Comparison of ENCODE assay signal across 10 mouse cellular contexts in genomic region chr4:127988526-127989180, GRCm38 (mm10). TPM values are rescaled to one million over a fixed set of nuclear protein-coding genes. Genes with fewer than 3 reads are reported as not detected.
DNase-seq lines count a peak whose midpoint lies in the region; ATAC-seq lines count a peak whose summit lies in the region.
"Had no signal": no experiment of that assay in that cellular context is flagged by ENCODE, and none has a peak within 500 bp of the region (broad histone marks: within the 10 kb centered on the region; RNA-seq: fewer than 3 reads in every experiment).

No protein-coding gene starts in this region.

- H3K36me3 ChIP-seq in liver, embryonic 11.5 days (ENCODE audit: control insufficient read depth, insufficient read depth, low read length), result no peaks in the 10 kb centered on the region
- H3K36me3 ChIP-seq in hindbrain, embryonic 14.5 days (replicated peaks; ENCODE audit: control insufficient read depth, insufficient read depth), result no peaks in the 10 kb centered on the region
- H3K36me3 ChIP-seq in neural tube, embryonic 14.5 days (ENCODE audit: control insufficient read depth, insufficient read depth, low read length), result no peaks in the 10 kb centered on the region

- H3K9ac ChIP-seq in liver, embryonic 11.5 days (ENCODE audit: low read depth, low read length), result no peak overlapping the region
- H3K9ac ChIP-seq in hindbrain, embryonic 14.5 days, result peak overlapping the region; percentile 93
- peak overlapping the region; percentile 78 for H3K9ac ChIP-seq in neural tube, embryonic 14.5 days (replicated peaks; ENCODE audit: low read depth, low read length)

- peaks cover 60% of the 10 kb centered on the region for H3K27me3 ChIP-seq in liver, embryonic 11.5 days (replicated peaks; ENCODE audit: control insufficient read depth, insufficient read depth, low read length)
- peaks cover 8% of the 10 kb centered on the region; the same call in 1 of the 2 replicates for H3K27me3 ChIP-seq in hindbrain, embryonic 14.5 days (ENCODE audit: control insufficient read depth, insufficient read depth, low read length)
- no peaks in the 10 kb centered on the region for H3K27me3 ChIP-seq in neural tube, embryonic 14.5 days (ENCODE audit: control insufficient read depth, insufficient read depth, low read length)

- H3K27ac ChIP-seq in liver, embryonic 11.5 days (ENCODE audit: low read depth, low read length), result no peak overlapping the region
- H3K27ac ChIP-seq in hindbrain, embryonic 14.5 days, result peak overlapping the region; percentile 88
- H3K27ac ChIP-seq in neural tube, embryonic 14.5 days (ENCODE audit: low read depth, low read length), result peak overlapping the region; percentile 84
- H3K27ac ChIP-seq: gastrocnemius, adult 2 months had no signal

- DNase-seq in liver, embryonic 11.5 days (ENCODE audit: low spot score), result no peak
- DNase-seq in liver, result no peak
- peak; percentile 8 for DNase-seq in embryo, embryonic 9.5 days (ENCODE audit: extremely low spot score)
- DNase-seq in hindbrain, embryonic 14.5 days (ENCODE audit: low spot score), result no peak
- DNase-seq in B cell, adult 2 months, result no peak
- DNase-seq in layer of hippocampus, adult 8-10 months (ENCODE audit: low spot score in 2 of 2), result no peak
- DNase-seq in urinary bladder, postnatal 10 days (ENCODE audit: low spot score), result no peak
- DNase-seq: gastrocnemius, adult 2 months had no signal

- ATAC-seq in liver, embryonic 11.5 days (replicated peaks; ENCODE audit: low FRiP score), result no peak
- no peak for ATAC-seq in hindbrain, embryonic 14.5 days (ENCODE audit: low FRiP score)
- no peak for ATAC-seq in neural tube, embryonic 14.5 days (ENCODE audit: low read depth)

- H3K4me2 ChIP-seq in liver, embryonic 11.5 days, result peak overlapping the region; percentile 56
- H3K4me2 ChIP-seq in hindbrain, embryonic 14.5 days (replicated peaks), result peak overlapping the region; percentile 63
- H3K4me2 ChIP-seq in neural tube, embryonic 14.5 days (ENCODE audit: low read depth, low read length), result peak overlapping the region; percentile 61

- H3K9me3 ChIP-seq in liver, embryonic 11.5 days (ENCODE audit: control insufficient read depth, low read length), result no peaks in the 10 kb centered on the region
- H3K9me3 ChIP-seq in hindbrain, embryonic 14.5 days (ENCODE audit: control insufficient read depth, low read length), result no peaks in the 10 kb centered on the region
- H3K9me3 ChIP-seq in neural tube, embryonic 14.5 days (ENCODE audit: control insufficient read depth, low read length), result no peaks in the 10 kb centered on the region

- no peaks in the 10 kb centered on the region for H3K4me1 ChIP-seq in liver, embryonic 11.5 days (replicated peaks; ENCODE audit: control insufficient read depth, insufficient read depth, low read length)
- peaks cover 42% of the 10 kb centered on the region for H3K4me1 ChIP-seq in hindbrain, embryonic 14.5 days (replicated peaks; ENCODE audit: control insufficient read depth, insufficient read depth, low read length)
- peaks cover 13% of the 10 kb centered on the region; the same call in 1 of the 2 replicates for H3K4me1 ChIP-seq in neural tube, embryonic 14.5 days (ENCODE audit: control insufficient read depth, insufficient read depth, low read length)

- H3K4me3 ChIP-seq in liver, embryonic 11.5 days (ENCODE audit: low read depth, low read length), result no peak overlapping the region
- H3K4me3 ChIP-seq in hindbrain, embryonic 14.5 days (replicated peaks; ENCODE audit: low read length), result peak overlapping the region; percentile 81
- H3K4me3 ChIP-seq in neural tube, embryonic 14.5 days (ENCODE audit: low read depth, low read length), result peak overlapping the region; percentile 75

- 3% methylated on average over 37 of the region's 39 CpGs for WGBS in liver, embryonic 11.5 days
- under 1% methylated on average over 38 of the region's 39 CpGs for WGBS in hindbrain, embryonic 14.5 days
- 1% methylated on average over 35 of the region's 39 CpGs for WGBS in neural tube, embryonic 14.5 days

RNA-seq across cellular contexts. Expression of gene Csmd2, which starts 1.0 kb away (rescaled TPM):
- polyA plus RNA-seq in liver, embryonic 11.5 days (2014; fragmentation: Nextera tagmentation; extraction: Ambion mirVana), result 0.03 TPM in 1 of 2 replicates, not detected in the other
- 8.3 and 9.0 TPM in 2 replicates for polyA plus RNA-seq in hindbrain, embryonic 14.5 days (2014; fragmentation: Nextera tagmentation; extraction: Ambion mirVana)
- polyA plus RNA-seq in neural tube, embryonic 14.5 days (2014; fragmentation: Nextera tagmentation; extraction: Ambion mirVana), result 10.5 and 14.5 TPM in 2 replicates
- total RNA-seq in layer of hippocampus, adult 8-10 months (2022), result 10 to 100 TPM; 44.2 to 51.5 (median 46.8) TPM
- total RNA-seq: gastrocnemius, adult 2 months had no signal

RNA-seq across cellular contexts. Expression of gene CK137956, which starts 17.9 kb away (rescaled TPM):
- polyA plus RNA-seq in liver, embryonic 11.5 days (2014; fragmentation: Nextera tagmentation; extraction: Ambion mirVana), result not detected in 2 replicates
- 0.75 and 2.1 TPM in 2 replicates for polyA plus RNA-seq in hindbrain, embryonic 14.5 days (2014; fragmentation: Nextera tagmentation; extraction: Ambion mirVana)
- polyA plus RNA-seq in neural tube, embryonic 14.5 days (2014; fragmentation: Nextera tagmentation; extraction: Ambion mirVana), result 1.2 and 1.5 TPM in 2 replicates
- under 1 TPM; 0.45 to 0.99 (median 0.83) TPM for total RNA-seq in layer of hippocampus, adult 8-10 months (2022)
- total RNA-seq: adrenal gland, adult 18-20 months; gastrocnemius, adult 2 months had no signal
